Comparison of ENCODE assay signal across 23 mouse cellular contexts in the genomic region with DNA sequence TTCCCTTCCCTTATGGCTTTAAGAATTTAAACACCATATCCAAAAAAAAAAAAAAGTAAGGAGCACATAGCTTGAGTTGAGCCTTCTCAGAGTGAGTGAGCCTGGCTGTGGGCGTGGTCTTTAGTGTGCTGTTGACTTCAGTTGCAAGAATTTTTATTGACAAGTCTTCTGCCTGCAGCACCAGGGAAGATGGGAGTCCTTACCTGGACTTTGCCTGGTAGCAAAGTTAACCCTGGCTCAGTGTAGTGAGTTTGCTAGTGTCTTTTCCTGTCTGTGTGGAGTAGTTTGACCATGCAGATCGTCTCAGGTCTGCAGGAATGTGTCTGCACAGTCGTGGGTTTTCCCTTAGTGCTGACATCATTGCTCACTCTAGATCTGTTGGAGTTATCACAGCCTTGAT. TPM values are rescaled to one million over a fixed set of nuclear protein-coding genes. Genes with fewer than 3 reads are reported as not detected.
DNase-seq lines count a peak whose midpoint lies in the region; ATAC-seq and TF ChIP-seq lines count a peak whose summit lies in the region.
"Had no signal": no experiment of that assay in that cellular context is flagged by ENCODE, and none has a peak within 500 bp of the region (broad histone marks: within the 10 kb centered on the region; RNA-seq: fewer than 3 reads in every experiment).

No protein-coding gene starts in this region.

- peak; percentile 55 for ATAC-seq in intestine, embryonic 16.5 days
- ATAC-seq in megakaryocyte, adult 5-6 weeks (ENCODE audit: poor library complexity, severe bottlenecking), result no peak
- ATAC-seq: forebrain, embryonic 16.5 days; hindbrain, postnatal 0 days had no signal

- peaks cover 30% of the 10 kb centered on the region for H3K36me3 ChIP-seq in ES-Bruce4 (ENCODE audit: control insufficient read depth, insufficient read depth, low read length, poor library complexity, severe bottlenecking)
- H3K36me3 ChIP-seq in intestine, embryonic 16.5 days (ENCODE audit: control insufficient read depth, insufficient read depth, low read length), result peaks cover 38% of the 10 kb centered on the region

- no peak overlapping the region for H3K4me3 ChIP-seq in ES-Bruce4 (ENCODE audit: low read depth, low read length)
- no peak overlapping the region for H3K4me3 ChIP-seq in intestine, embryonic 16.5 days (ENCODE audit: low read length)
- H3K4me3 ChIP-seq: embryonic facial prominence, embryonic 13.5 days; forebrain, embryonic 12.5 days; heart, embryonic 13.5 days; hindbrain, embryonic 12.5 days had no signal

- intact Hi-C loops in heart, postnatal 25 days (cut with DNase I), result no loop called here

- no peaks in the 10 kb centered on the region for H3K9me3 ChIP-seq in ES-Bruce4 (replicated peaks; ENCODE audit: control insufficient read depth, insufficient read depth, low read length, poor library complexity, severe bottlenecking)
- 0 out of 2 replicates have a peak, but pooled peaks cover 7% of the 10 kb centered on the region for H3K9me3 ChIP-seq in intestine, embryonic 16.5 days (ENCODE audit: control insufficient read depth, low read length)
- H3K9me3 ChIP-seq: embryonic facial prominence, embryonic 13.5 days; G1E; heart, embryonic 13.5 days; hindbrain, embryonic 12.5 days had no signal

- no peak overlapping the region for H3K9ac ChIP-seq in ES-Bruce4 (ENCODE audit: low read depth, poor library complexity, severe bottlenecking)
- H3K9ac ChIP-seq in intestine, embryonic 16.5 days (ENCODE audit: low read depth, low read length), result no peak overlapping the region
- H3K9ac ChIP-seq: embryonic facial prominence, embryonic 13.5 days; forebrain, embryonic 12.5 days; heart, embryonic 13.5 days; hindbrain, embryonic 12.5 days had no signal

- DNase-seq in R1 (ENCODE audit: low read depth, low spot score), result peak; percentile 62
- DNase-seq in yolk sac, embryonic 10.5 days (ENCODE audit: low spot score), result peak; percentile 64
- DNase-seq in heart, postnatal 25 days (ENCODE audit: low spot score), result no peak
- no peak for DNase-seq in left cerebral cortex, adult 8-10 months (ENCODE audit: low spot score in 2 of 2)
- DNase-seq: adrenal gland, postnatal 14 days; cerebellum, adult 11-12 months; cerebellum, adult 9-10 months; cerebellum, postnatal 36 days; gastrocnemius, postnatal 14 days; heart, postnatal 4 days had no signal

- no peak for TF ChIP-seq EP300 in ES-Bruce4 (IDR thresholded peaks at IDR 0.05; ENCODE audit: insufficient read depth, low read depth, low read length)

- TF ChIP-seq POLR2A in ES-Bruce4 (IDR thresholded peaks at IDR 0.05; ENCODE audit: insufficient read depth, low read length), result no peak

- no peak overlapping the region for H3K4me2 ChIP-seq in intestine, embryonic 16.5 days (ENCODE audit: low read depth, low read length)
- H3K4me2 ChIP-seq: embryonic facial prominence, embryonic 13.5 days; forebrain, embryonic 12.5 days; heart, embryonic 13.5 days; hindbrain, embryonic 12.5 days had no signal

- H3K27ac ChIP-seq in ES-Bruce4 (ENCODE audit: insufficient read depth, low read length), result peak overlapping the region; percentile 53
- H3K27ac ChIP-seq in intestine, embryonic 16.5 days (ENCODE audit: low read length), result no peak overlapping the region; the same call in 1 of the 2 replicates
- H3K27ac ChIP-seq: embryonic facial prominence, embryonic 13.5 days; forebrain, embryonic 12.5 days; heart, embryonic 13.5 days; hindbrain, embryonic 12.5 days; hindbrain, postnatal 0 days had no signal

- TF ChIP-seq CTCF in ES-Bruce4 (IDR thresholded peaks at IDR 0.05; ENCODE audit: low read depth, low read length), result no peak

- H3K27me3 ChIP-seq in ES-Bruce4 (ENCODE audit: control insufficient read depth, insufficient read depth, low read length, poor library complexity, severe bottlenecking), result no peaks in the 10 kb centered on the region
- no peaks in the 10 kb centered on the region for H3K27me3 ChIP-seq in intestine, embryonic 16.5 days (replicated peaks; ENCODE audit: control insufficient read depth, insufficient read depth, low read length)
- H3K27me3 ChIP-seq: embryonic facial prominence, embryonic 13.5 days; forebrain, embryonic 12.5 days; heart, embryonic 13.5 days; hindbrain, embryonic 12.5 days had no signal

- no peaks in the 10 kb centered on the region for H3K4me1 ChIP-seq in ES-Bruce4 (ENCODE audit: control insufficient read depth, insufficient read depth, low read length)
- peaks cover 3% of the 10 kb centered on the region; the same call in 1 of the 2 replicates for H3K4me1 ChIP-seq in intestine, embryonic 16.5 days (ENCODE audit: control insufficient read depth, insufficient read depth, low read length)
- H3K4me1 ChIP-seq: embryonic facial prominence, embryonic 13.5 days; forebrain, embryonic 12.5 days; hindbrain, embryonic 12.5 days had no signal

- WGBS in intestine, embryonic 16.5 days, result 52% methylated on average over 3 of the region's 3 CpGs

RNA-seq across cellular contexts. Expression of gene Gm10401, which starts 7.1 kb away (rescaled TPM):
- polyA plus RNA-seq in ES-Bruce4 (2011; ENCODE audit: insufficient read depth, insufficient read length, low read depth, missing spikeins), result not detected in 2 replicates
- polyA plus RNA-seq in intestine, embryonic 16.5 days (2015; fragmentation: Nextera tagmentation; extraction: Ambion mirVana), result 17.6 and 22.0 TPM in 2 replicates
- total RNA-seq in megakaryocyte, adult 5-6 weeks (2015), result not detected in 2 replicates
- not detected in 2 replicates for total RNA-seq in megakaryocyte, adult 5-6 weeks (2017)
- not detected for total RNA-seq in heart, postnatal 25 days (2021)
- total RNA-seq in left cerebral cortex, adult 8-10 months (2022), result not detected
- total RNA-seq: adrenal gland, adult 18-20 months; adrenal gland, postnatal 14 days; gastrocnemius, adult 18-20 months; gastrocnemius, postnatal 14 days; heart, adult 8-10 months; heart, postnatal 4 days; hindbrain, postnatal 0 days had no signal
- polyA plus RNA-seq: G1E had no signal

RNA-seq across cellular contexts. Expression of gene Acads, which starts 28.1 kb away (rescaled TPM):
- 44.8 and 52.1 TPM in 2 replicates for polyA plus RNA-seq in ES-Bruce4 (2011; ENCODE audit: insufficient read depth, insufficient read length, low read depth, missing spikeins)
- 150 and 162 TPM in 2 replicates for polyA plus RNA-seq in intestine, embryonic 16.5 days (2015; fragmentation: Nextera tagmentation; extraction: Ambion mirVana)
- total RNA-seq in megakaryocyte, adult 5-6 weeks (2015), result 13.5 and 15.2 TPM in 2 replicates
- total RNA-seq in megakaryocyte, adult 5-6 weeks (2017), result 13.0 and 17.4 TPM in 2 replicates
- total RNA-seq in heart, postnatal 25 days (2021), result 100 to 1,000 TPM; 189 to 199 TPM
- 1 to 10 TPM; 7.8 to 9.2 (median 8.9) TPM for total RNA-seq in left cerebral cortex, adult 8-10 months (2022)

RNA-seq across cellular contexts. Expression of gene Unc119b, which starts 43.8 kb away (rescaled TPM):
- polyA plus RNA-seq in ES-Bruce4 (2011; ENCODE audit: insufficient read depth, insufficient read length, low read depth, missing spikeins), result 35.5 and 36.9 TPM in 2 replicates
- 22.1 and 23.2 TPM in 2 replicates for polyA plus RNA-seq in intestine, embryonic 16.5 days (2015; fragmentation: Nextera tagmentation; extraction: Ambion mirVana)
- total RNA-seq in megakaryocyte, adult 5-6 weeks (2015), result 12.5 and 14.0 TPM in 2 replicates
- total RNA-seq in megakaryocyte, adult 5-6 weeks (2017), result 13.3 and 19.9 TPM in 2 replicates
- total RNA-seq in heart, postnatal 25 days (2021), result 10 to 100 TPM; 18.9 to 21.9 TPM
- total RNA-seq in left cerebral cortex, adult 8-10 months (2022), result 10 to 100 TPM; 21.2 to 26.9 (median 24.2) TPM

Comparison
In these comparisons a context has a peak if more than half of its experiments do, and no peak if none do; other contexts are left out.
1. DNase-seq: peak in R1 (single experiment) and yolk sac, embryonic 10.5 days (single experiment); none in heart, postnatal 25 days (single experiment) and left cerebral cortex, adult 8-10 months (0 of 2).
2. RNA of gene Acads, which starts 28.1 kb away (total RNA-seq): 189 to 199 TPM in heart, postnatal 25 days; 13.0 to 17.4 TPM in megakaryocyte, adult 5-6 weeks and 7.8 to 9.2 TPM in left cerebral cortex, adult 8-10 months; every median in the first group is over 10 times any median in the second.